Mouse (Mus musculus): ENCODE measurements at regions not wholly inside any gene's neighbourhood (a gene's known extent, or its start where the extent isn't known, plus 50 kb on each side); places are given as distances from the start of the nearest gene placed in this dataset.
"Not testable (repeated sequence)": the region's sequence is repeated elsewhere in the genome, so short reads cannot be mapped to it uniquely, and the experiment has no call there.

DNA sequence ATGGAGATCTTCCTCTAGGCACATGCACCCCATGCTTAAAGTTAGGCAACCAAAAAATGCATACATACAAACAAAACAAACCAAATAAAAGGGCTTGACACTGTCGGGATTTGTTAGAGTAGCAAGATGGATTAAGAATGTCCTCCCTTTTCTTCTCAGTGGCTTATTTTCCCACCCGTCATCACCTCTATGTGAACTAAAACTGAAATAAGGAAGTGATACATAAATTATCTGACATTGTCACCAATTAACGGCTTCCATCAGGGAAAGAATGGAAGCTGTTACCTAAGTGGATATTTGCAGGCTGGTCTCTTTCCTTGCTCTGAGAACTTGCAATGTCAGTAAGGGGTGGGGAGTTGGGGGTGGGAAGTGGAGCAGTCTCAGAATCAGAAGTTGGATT is 541.5 kb downstream of the Diaph3 start:
- DNase-seq (ENCODE audit: low spot score) = no peak

DNA sequence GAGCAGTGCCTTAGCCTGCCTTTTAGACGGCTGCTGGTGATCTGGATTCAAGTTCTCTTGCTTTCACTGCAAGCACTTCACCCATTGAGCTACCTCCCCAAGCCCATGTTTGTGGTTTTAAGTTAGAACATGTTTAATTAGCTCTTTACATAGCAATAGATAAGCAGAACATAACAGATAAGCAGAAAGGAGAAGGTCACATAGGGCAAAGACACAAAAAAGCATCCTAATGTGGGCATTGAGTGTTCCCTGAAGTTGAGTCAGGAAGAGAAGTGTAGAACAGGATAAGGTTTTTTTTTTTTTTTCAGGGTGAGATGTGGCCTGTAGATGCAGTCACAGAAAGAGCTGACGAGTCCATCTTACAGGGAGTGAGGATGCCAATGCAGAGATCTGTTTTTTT is 552.5 kb downstream of the Diaph3 start:
- DNase-seq (ENCODE audit: low spot score) = no peak

DNA sequence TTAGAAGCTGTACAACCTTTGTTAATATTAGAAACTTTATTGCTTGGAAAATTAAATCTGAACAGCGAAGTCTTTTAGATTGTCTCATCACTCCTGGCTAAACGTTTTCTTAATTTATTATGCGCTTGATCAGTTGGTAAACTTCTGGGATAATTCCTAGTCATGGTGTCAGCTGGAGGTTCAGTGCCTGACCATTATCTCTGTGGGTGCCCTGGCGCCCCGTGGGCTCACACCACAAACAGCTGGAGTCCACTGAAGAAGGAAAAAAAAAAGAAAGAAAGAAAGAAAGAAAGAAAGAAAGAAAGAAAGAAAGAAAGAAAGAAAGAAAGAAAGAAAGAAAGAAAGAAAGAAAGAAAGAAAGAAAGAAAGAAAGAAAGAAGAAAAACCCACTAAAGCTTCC is 555.1 kb downstream of the Diaph3 start:
- DNase-seq (ENCODE audit: low spot score) = not testable (repeated sequence)

DNA sequence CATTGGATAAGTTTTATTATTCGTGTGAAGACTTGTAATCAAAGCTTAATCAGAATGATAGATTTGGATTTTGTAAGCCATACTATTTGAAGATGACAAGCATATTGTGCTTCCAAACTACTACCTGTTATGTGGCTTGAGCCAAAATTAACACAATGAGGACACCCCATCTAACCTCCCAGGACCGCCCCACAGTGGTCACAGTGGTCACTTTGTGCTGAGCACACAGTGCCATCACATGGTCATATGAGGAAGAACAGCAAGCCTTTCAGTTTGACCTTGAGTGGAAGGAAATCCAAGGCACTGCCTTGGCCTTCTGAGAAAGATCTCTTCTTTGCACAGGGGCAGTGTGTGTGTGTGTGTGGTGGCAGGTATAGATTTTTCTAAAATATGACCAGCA is 578.3 kb downstream of the Diaph3 start:
- DNase-seq (ENCODE audit: low spot score) = no peak

DNA sequence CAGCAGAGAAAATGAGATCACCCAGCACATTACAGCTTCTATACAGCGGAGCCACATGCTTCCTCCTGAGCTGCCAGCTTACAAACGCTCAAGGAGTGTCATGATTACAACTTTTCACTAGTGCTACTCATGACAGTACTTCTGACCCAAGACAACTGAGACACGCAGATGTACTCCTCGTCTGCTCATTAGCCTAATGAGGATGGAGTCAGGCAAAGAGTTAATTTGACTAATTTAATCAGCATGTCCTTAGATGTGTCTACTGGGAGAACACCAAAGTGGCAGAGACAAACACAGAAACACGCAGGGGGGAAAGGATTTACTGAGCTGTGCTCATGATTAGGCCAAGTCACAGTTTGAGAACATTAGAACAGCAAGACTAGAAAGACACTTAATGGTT is 603.0 kb downstream of the Diaph3 start:
- DNase-seq (ENCODE audit: low spot score) = no peak

DNA sequence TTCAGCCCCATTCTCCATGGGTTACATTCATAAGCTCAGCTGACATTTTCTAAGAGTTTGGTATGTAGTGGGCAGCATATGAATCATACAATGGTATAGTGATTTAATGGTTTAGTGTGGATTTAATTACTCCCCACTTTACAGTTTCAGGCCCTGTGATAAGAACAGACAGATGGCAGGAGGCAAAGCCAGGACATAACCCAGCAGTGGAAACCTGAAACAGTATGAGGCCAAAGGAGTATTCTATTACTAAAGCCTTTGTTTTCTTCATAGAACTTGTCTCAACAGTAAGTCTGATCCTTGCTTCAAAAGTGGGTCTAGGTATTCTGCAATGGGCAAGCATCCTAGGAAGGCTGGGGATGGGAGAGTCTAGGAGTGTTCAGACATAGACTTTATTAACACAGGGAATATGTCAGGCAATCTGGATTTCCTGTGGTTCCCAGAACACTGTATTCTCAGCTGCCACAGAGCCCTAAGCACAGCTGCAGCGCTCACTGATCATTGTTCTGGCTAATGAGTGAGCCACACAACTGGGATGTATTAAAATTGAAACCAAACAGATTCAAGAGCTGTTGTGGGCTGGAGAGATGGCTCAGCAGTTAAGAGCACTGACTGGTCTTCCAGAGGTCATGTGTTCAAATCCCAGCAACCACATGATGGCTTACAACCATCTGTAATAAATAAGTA is 604.6 kb downstream of the Diaph3 start:
- DNase-seq (ENCODE audit: low spot score) = no peak

DNA sequence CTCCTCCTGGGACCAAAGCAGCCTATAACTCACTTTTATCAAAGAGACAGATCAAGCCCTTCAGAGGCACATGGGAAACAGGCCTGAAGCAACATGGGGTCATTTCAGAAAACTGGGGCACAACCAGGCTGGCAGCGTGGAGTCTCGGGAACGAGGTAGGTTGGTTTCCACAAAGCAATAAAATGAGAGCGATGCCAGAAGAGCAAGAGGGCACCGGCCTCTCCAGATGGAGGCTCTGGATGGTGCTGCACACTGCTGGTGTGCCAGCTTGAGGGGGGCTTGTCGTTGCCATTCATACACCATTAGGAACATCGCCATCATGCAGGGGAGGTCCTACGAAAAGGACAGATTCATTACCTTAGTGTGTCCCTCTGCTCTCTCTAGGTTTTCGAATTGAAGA is 630.6 kb downstream of the Diaph3 start:
- DNase-seq (ENCODE audit: low spot score) = no peak

DNA sequence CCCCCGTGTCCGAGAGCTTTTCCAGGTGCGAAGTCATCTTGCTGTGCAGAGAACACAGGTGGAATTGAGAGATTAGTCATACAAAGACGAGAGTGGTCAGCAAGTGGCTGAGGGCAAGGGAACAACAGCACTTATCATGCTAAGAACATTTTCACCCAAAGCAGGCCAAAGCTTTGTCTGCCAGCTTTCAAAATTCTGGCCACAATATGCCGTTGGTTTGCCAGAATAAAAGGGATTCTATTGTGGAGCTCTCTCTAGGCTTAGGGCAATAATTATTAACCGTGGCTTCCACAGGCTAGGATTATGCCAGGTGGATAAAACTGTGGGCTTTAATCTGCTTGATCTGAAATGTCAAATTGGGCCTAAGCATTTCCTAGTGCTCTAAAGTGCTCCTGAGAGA is 631.3 kb downstream of the Diaph3 start:
- no peak for DNase-seq (ENCODE audit: low spot score)

DNA sequence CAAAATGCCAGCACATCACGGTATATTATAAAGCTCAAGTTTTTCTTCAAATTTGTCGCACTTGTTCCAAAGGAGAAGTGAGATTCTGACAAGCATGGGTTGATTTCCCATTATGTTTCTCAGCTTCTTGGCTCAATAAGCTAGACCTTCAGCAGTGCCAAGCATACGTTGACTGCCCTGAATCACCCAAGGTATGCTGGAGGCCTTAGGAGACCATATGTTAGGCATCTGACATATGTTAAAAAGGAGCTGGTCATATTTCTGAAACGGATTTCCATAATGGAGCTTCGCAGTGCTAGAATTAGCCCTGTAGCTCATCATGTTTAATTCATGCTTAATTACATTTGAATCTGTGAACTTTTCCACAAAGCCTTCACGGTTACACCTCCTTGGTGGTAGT is 634.7 kb downstream of the Diaph3 start:
- DNase-seq (ENCODE audit: low spot score) = no peak

DNA sequence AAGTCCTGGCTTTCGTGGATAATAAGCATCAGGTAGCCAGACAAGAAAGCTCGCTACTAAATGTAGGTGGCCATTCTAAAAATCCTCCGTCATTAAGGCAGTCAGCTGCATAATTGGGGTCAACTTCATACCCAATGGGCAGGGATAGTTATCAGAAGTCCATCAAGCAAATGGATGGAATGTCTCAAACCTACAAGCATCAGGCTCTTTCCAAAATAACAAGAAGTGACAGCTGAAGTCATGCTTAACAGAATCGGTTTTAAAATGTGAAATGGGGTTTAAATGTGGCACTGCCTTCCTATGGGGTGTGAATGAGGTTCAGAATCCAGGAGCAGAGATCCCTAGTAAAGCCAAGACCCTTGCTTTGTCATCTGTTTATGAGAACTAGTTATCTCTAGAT is 650.2 kb downstream of the Diaph3 start:
- no peak for DNase-seq (ENCODE audit: low spot score)

DNA sequence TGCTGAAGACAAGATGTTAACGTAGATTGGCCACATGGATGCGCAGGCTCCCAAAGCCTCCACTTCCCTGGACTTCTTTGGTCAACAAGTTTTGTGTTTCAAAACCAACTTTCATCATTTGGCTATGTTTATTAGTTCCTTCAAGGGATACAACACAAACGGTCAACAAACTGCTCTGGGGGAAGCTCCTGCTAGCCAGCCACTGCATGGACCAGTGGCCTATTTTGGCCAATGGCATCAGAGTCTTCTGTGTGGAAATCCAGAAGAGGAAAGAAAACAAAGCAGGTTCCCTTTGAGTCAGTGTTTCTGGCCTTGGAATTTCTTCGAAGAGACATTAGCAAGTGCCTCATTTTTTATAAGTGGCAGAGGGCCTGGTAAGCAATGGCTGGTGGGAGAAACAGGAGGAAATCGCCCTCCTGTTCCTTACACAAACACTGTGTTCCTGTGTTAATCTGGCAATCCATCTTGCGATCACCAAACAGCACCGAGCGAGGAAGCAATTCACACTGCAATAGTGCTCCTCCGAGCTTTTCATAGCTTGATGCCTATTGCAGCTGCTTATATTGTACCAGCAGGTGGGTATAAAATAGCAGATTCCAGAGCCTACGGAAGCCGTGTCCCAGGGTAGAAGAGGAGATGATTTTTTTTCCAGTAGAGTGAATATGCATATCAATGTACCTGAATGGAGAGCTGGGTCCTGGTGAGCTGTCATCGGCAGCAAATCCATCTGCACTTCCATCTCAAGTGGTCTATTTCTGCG is 651.0 kb downstream of the Diaph3 start:
- DNase-seq (ENCODE audit: low spot score) = no peak

DNA sequence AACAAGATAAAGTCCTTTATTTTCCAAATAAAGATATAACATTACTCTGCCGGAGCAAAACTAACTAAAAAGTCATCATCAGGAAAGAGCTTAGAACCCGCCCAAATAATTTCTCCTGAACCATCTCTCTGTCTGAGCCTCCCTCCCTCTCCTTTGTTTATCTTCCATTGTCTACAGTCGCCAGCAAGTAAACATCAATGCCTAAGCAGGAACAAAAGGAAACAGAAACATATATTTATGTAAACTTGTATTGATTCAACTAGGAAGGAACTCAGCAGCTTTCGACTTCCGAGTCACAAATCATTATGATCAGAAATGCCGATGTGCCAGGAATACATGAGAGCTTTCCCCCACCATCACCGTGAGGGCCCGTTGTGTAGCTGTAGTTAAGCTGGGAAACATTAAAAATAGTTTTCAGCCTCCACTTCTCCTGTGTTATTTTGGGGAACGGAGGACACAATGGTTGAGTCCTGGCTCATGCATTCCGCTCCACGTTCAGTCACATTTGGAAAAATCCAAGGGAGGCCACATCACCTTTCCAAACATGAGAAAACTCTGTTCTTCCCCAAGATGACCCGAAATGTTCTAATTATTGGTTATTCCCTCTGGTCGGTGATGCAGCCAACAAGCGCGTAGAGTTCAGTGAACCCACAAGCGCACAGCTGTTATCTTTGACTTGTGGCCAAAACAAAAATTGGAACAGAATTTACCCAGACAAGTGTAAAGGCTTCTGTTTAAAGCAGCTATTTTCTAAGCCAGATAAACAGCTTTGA is 651.8 kb downstream of the Diaph3 start:
- no peak for DNase-seq (ENCODE audit: low spot score)

DNA sequence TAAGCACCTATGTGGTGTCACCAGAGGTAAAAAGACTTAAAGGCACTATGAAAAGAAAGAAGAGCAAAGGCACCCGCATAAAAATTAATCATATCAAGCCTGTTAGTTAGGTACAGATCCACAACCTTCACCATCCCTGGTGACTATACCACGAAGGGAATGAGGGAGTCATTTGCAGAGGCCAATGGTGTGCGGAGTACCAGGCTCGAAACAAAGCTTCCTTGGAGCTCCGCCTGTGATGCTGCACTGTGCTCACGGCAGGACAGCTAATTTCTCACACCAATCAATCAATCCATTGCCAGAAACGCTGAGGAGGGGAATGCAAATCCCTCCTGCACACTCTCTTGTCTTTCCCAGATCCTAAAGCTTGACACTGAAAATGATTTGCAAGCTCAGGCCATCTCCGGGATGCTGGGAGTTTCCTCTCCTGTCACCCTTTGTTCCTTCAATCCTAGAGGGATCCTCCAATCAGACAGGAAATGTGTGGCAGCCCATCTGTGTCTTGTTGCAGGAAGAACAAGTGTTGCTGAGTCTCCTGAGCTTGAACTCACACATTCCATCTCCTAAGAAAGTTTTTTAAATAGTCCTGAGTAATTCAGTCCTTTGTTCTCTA is 653.6 kb downstream of the Diaph3 start:
- DNase-seq (ENCODE audit: low spot score) = no peak

DNA sequence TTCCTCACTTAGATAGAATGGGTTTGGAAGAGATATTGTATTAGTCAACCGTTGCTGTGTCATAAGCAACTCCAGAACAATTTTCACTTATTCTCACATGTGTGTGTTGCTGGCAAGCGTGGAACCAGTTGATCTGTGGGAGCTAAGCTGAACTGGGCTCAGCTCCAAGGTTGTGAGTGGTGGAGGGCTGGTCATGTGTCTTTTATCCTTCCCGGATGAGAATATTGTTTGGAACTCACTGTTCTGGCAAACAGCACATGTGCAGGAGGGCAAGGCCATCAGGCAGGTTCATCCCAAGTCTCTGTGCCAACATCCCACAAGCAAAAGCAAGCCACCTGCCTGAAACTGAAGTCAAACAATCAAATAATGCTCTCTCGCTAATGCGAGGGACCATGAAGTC is 656.8 kb downstream of the Diaph3 start:
- DNase-seq (ENCODE audit: low spot score) = no peak

DNA sequence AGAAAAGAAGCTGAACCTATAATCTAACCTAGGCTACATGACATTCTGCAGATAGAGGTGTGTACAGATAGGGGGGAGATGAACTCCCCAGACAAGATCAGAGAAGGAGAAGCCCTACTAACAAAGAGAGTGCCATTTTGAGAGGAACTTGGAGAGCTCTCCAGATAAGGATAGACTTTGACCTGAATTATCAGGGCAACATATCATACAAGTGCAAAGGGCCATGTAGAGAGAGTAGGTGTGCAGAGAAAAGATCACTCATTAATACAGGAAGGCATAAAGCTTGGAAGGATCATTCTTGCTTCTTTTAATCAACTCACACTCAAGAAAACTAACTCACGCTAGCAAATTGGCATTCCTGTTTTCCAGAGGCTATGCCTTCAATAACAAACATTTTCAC is 667.4 kb downstream of the Diaph3 start:
- DNase-seq (ENCODE audit: low spot score) = no peak

DNA sequence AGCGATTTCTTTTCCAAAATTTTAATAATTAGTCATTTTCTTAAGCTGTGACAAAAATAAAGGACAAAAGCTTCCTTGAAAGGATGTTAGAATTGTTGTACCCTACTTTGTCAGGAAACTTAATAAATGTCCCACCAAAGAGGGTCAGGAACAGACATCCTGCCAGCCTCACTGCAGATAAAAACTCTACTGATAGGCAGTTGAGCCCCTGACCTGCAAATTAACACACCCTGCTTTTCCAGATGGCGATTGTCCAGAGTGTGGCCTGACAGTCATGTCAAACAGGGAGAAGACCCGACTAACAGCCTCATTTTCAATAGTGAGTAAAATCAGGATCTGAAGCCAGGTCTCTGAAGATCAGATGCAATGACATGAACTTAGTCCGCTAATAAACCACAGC is 670.6 kb downstream of the Diaph3 start:
- no peak for DNase-seq (ENCODE audit: low spot score)

DNA sequence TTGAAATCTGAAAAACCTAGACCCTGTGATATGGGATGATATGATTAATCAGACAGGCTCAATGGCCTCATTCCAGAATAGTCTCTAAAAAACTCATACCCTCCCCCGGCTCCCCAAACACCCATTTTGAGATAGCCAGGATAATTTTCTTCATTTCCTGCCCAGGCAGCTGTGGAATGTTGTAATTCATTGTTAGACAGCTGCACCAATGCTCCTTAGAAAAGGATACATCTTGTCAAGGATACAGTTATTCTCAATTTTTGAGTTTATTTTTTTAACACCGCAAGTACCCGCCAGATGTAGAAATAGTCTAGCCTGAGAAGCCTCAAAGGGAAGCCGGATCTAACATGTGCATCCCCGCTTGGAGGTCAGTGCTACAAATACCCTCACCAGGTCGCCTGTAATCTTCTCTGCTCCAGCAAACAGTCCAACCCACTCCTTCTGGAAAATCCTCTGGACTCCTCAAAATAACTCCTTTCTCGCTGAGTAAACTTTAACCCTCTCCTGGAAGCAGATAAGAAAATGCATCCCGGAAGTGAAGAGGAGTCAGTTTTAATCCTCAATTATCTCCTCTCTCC is 673.1 kb downstream of the Diaph3 start:
- DNase-seq (ENCODE audit: low spot score) = no peak

DNA sequence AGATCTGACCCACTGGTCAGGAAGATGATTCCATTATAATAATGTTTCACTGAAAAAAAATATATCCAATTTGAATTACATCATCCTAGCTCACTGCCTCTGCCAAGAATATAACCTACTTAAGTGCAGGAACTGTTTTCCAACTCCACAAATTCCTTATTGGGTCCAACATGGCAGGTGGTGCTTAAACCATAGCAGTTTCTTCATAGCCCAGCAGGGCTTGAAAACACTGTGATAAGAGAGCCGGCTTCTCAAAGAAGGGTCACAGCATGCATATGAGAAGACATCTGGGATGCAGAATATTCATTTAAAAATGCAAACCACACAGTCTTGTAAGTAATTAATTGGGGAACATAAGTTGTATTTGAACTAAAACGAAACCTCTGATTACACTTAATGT is 677.6 kb downstream of the Diaph3 start:
- no peak for DNase-seq (ENCODE audit: low spot score)

DNA sequence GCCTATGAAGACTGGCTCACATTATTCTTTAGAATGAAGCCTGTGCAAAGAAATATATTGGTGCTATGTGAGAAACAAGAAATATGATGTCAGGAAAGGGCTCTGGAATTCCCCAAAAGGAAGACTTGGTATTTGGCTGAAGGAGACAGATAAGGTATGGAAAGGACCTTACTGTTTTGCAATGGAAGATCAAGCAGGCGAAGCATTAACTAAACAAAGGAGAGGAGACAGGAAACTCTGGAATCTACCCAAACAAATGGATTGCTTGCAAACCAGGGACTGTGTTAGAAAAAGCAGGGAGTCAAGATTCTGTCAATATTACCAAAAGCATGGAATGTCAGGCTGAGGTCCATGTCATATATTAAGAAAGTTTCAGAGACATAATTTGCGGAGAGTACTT is 687.9 kb downstream of the Diaph3 start:
- no peak for DNase-seq (ENCODE audit: low spot score)

DNA sequence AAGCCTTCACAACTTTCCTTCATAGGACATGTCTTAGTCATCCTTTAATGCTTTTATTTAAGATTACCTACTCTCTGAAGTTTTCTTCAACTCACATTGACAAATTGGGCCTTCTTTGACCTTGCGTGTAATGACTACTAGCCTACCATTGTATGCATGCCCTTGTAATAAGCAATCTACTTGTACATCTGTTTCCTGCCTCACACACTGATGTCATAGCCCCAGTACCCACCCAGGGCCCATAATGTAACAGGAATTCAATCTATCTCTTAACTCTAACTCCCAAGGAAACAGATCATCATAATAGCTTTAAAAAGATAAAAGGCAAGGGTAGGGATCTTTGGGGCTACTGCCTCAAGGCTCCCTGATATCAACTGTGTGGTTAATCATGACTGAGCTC is 690.4 kb downstream of the Diaph3 start:
- DNase-seq (ENCODE audit: low spot score) = no peak

DNA sequence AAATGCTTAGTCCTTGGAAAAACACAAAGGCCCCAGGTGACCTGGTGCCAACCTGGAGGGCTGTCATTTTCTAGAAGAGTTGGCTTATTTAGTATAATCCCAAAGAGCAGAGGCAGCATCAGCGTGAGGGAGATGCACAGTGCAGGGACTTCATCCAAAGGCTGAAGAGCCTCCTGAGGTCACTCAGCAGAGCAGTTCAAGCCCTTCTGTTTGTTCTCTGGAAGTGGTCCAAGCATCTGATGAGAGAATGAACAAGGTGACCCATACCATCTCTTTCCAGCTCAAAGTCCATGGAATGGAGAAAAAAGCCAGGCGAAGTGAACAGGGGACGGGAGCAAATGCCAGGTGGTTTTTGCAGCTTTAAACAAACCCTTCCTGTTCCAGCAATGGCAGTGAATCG is 695.9 kb downstream of the Diaph3 start:
- DNase-seq (ENCODE audit: low spot score) = no peak

All from ovary, postnatal 10 days (tissue).